Mouse (Mus musculus) heart, postnatal 0 days (tissue): Measurements from ENCODE around the gene Elf2.
"Not testable (repeated sequence)": the region's sequence is repeated elsewhere in the genome, so short reads cannot be mapped to it uniquely, and the experiment has no call there.

Experiments
- CTCF ChIP-seq: IDR thresholded peaks from 2 replicates; pipeline ENCODE4 v1.5.1; 2016; ENCODE audit warnings: antibody characterized with exemption, control low read depth, low read depth
- EP300 ChIP-seq: IDR thresholded peaks from 2 replicates; pipeline ENCODE4 v1.6.1; 2016; ENCODE audit warnings: antibody characterized with exemption, low read depth

DNA sequence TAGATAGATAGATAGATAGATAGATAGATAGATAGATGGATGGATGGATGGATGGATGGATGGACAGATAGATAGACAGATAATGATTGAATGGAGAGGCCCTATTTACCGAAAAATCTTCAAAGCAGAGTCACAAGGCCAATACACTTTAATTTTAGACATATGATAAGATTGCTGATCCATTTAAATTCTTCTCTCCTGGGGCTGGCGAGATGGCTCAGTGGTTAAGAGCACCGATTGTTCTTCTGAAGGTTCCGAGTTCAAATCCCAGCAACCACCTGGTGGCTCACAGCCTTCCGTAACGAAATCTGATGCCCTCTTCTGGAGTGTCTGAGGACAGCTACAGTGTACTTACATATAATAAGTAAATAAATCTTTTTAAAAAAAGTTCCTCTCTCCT is 14.5 kb upstream of the Elf2 start:
- TF ChIP-seq CTCF, EP300: not testable (repeated sequence)
